Mouse (Mus musculus) ES-Bruce4 (cell line): ENCODE data around the gene Ptpn3. TPM values are rescaled to one million over a fixed set of nuclear protein-coding genes. Genes with fewer than 3 reads are reported as not detected.

Experiments
- H3K27ac ChIP-seq: 2 replicates; pipeline ENCODE4 v1.5.1; 2012; ENCODE audit warnings: low read length, inconsistent platforms; ENCODE audit not compliant: insufficient read depth
- H3K27me3 ChIP-seq: 2 replicates; pipeline ENCODE4 v1.6.1; 2012; ENCODE audit warnings: mild to moderate bottlenecking, low read length, inconsistent platforms; ENCODE audit not compliant: control insufficient read depth, poor library complexity, insufficient read depth, severe bottlenecking
- H3K36me3 ChIP-seq: 2 replicates; pipeline ENCODE4 v1.6.1; 2012; ENCODE audit warnings: inconsistent platforms, mild to moderate bottlenecking, low read length, moderate library complexity; ENCODE audit not compliant: control insufficient read depth, poor library complexity, insufficient read depth, severe bottlenecking
- H3K4me1 ChIP-seq: one replicate; pipeline ENCODE4 v1.8.1; 2011; ENCODE audit warnings: low read length; ENCODE audit not compliant: control insufficient read depth, insufficient read depth
- H3K4me3 ChIP-seq: 2 replicates; pipeline ENCODE4 v1.5.1; 2011; ENCODE audit warnings: low read depth, mild to moderate bottlenecking, low read length
- H3K9ac ChIP-seq: 2 replicates; pipeline ENCODE4 v1.6.1; 2012; ENCODE audit warnings: low read depth, mild to moderate bottlenecking, inconsistent platforms; ENCODE audit not compliant: poor library complexity, severe bottlenecking
- H3K9me3 ChIP-seq: replicated peaks from 2 replicates; pipeline ENCODE4 v1.6.1; 2012; ENCODE audit warnings: mild to moderate bottlenecking, low read length, inconsistent platforms; ENCODE audit not compliant: control insufficient read depth, poor library complexity, insufficient read depth, severe bottlenecking
- CTCF ChIP-seq: IDR thresholded peaks from one replicate; pipeline ENCODE4 v1.8.1; 2011; ENCODE audit warnings: low read depth, low read length
- EP300 ChIP-seq: IDR thresholded peaks from 2 replicates; pipeline ENCODE4 v1.6.1; 2011; ENCODE audit warnings: low read depth, low read length; ENCODE audit not compliant: insufficient read depth
- POLR2A ChIP-seq: IDR thresholded peaks from one replicate; pipeline ENCODE4 v1.8.1; 2011; ENCODE audit warnings: low read length; ENCODE audit not compliant: insufficient read depth
- polyA plus RNA-seq: library from polyadenylated mRNA; stranded (reverse); fragments of >200 nt; gene quantifications from 2 replicates; pipeline ENCODE4 v1.2.4, GENCODE M21; 2011; ENCODE audit warnings: low read depth; ENCODE audit not compliant: missing spikeins, insufficient read depth, insufficient read length

Gene Ptpn3
- polyA plus RNA-seq, 1 experiment = 30.6 TPM

GRCm38 (mm10) chr4:57312256-57313166 lies 10.9 kb upstream of the Ptpn3 start:
- Histone ChIP-seq H3K4me3 (no peak overlapping the region), H3K27ac (no peak overlapping the region), H3K27me3 (no peaks in the 10 kb centered on the region), H3K9me3 (no peaks in the 10 kb centered on the region), H3K9ac (no peak overlapping the region), H3K4me1 (peaks cover 5% of the 10 kb centered on the region), H3K36me3 (no peaks in the 10 kb centered on the region)
- TF ChIP-seq EP300 = no peak
- no peak for TF ChIP-seq CTCF
- TF ChIP-seq POLR2A = no peak

- Histone ChIP-seq H3K4me3 (no peak overlapping the region), H3K9ac (no peak overlapping the region), H3K27me3 (no peaks in the 10 kb centered on the region), H3K4me1 (peaks cover 5% of the 10 kb centered on the region), H3K36me3 (no peaks in the 10 kb centered on the region), H3K27ac (no peak overlapping the region), H3K9me3 (no peaks in the 10 kb centered on the region)
- TF ChIP-seq POLR2A (no peak), CTCF (no peak), EP300 (no peak)
Measured at GRCm38 (mm10) chr4:57311750-57312149, 10.1 kb upstream of the Ptpn3 start.

GRCm38 (mm10) chr4:57308214-57309000 lies 6.8 kb upstream of the Ptpn3 start:
- Histone ChIP-seq H3K4me1 (peaks cover 5% of the 10 kb centered on the region), H3K9ac (no peak overlapping the region), H3K9me3 (no peaks in the 10 kb centered on the region), H3K4me3 (no peak overlapping the region), H3K27me3 (no peaks in the 10 kb centered on the region), H3K36me3 (no peaks in the 10 kb centered on the region), H3K27ac (no peak overlapping the region)
- TF ChIP-seq CTCF (peak; percentile 22), EP300 (no peak), POLR2A (no peak)

GRCm38 (mm10) chr4:57307747-57308146 lies 6.1 kb upstream of the Ptpn3 start:
- TF ChIP-seq CTCF (no peak), POLR2A (no peak), EP300 (no peak)
- no peak overlapping the region for H3K4me3 ChIP-seq
- peaks cover 5% of the 10 kb centered on the region for H3K4me1 ChIP-seq
- no peaks in the 10 kb centered on the region for H3K36me3 ChIP-seq
- H3K27me3 ChIP-seq = no peaks in the 10 kb centered on the region
- H3K27ac ChIP-seq = no peak overlapping the region
- no peak overlapping the region for H3K9ac ChIP-seq
- H3K9me3 ChIP-seq = no peaks in the 10 kb centered on the region

GRCm38 (mm10) chr4:57306260-57306659 lies 4.6 kb upstream of the Ptpn3 start:
- H3K9ac ChIP-seq = no peak overlapping the region
- no peaks in the 10 kb centered on the region for H3K9me3 ChIP-seq
- no peak for TF ChIP-seq POLR2A
- no peak for TF ChIP-seq CTCF
- no peak for TF ChIP-seq EP300
- H3K27ac ChIP-seq = no peak overlapping the region
- H3K4me1 ChIP-seq = peaks cover 5% of the 10 kb centered on the region
- H3K36me3 ChIP-seq = no peaks in the 10 kb centered on the region
- H3K4me3 ChIP-seq = no peak overlapping the region
- no peaks in the 10 kb centered on the region for H3K27me3 ChIP-seq

- H3K9me3 ChIP-seq = no peaks in the 10 kb centered on the region
- H3K27ac ChIP-seq = no peak overlapping the region
- H3K36me3 ChIP-seq = no peaks in the 10 kb centered on the region
- H3K27me3 ChIP-seq = no peaks in the 10 kb centered on the region
- no peak for TF ChIP-seq CTCF
- TF ChIP-seq POLR2A = no peak
- no peak for TF ChIP-seq EP300
- no peak overlapping the region for H3K4me3 ChIP-seq
- peaks cover 4% of the 10 kb centered on the region for H3K4me1 ChIP-seq
- H3K9ac ChIP-seq = no peak overlapping the region; the same call in 1 of the 2 replicates
Measured at GRCm38 (mm10) chr4:57305644-57306043, 4.0 kb upstream of the Ptpn3 start.
